Mouse (Mus musculus): ENCODE measurements around the gene Clec4n. TPM values are rescaled to one million over a fixed set of nuclear protein-coding genes. Genes with fewer than 3 reads are reported as not detected.

The Clec4n gene
- polyA plus RNA-seq (2012; rRNA removed) = 0.34 and 0.38 TPM in 2 replicates

GRCm38 (mm10) chr6:123229644-123230043 lies at the start of gene Clec4n:
Gene Clec4n (plus strand): TSS chr6:123229843.

DNA sequence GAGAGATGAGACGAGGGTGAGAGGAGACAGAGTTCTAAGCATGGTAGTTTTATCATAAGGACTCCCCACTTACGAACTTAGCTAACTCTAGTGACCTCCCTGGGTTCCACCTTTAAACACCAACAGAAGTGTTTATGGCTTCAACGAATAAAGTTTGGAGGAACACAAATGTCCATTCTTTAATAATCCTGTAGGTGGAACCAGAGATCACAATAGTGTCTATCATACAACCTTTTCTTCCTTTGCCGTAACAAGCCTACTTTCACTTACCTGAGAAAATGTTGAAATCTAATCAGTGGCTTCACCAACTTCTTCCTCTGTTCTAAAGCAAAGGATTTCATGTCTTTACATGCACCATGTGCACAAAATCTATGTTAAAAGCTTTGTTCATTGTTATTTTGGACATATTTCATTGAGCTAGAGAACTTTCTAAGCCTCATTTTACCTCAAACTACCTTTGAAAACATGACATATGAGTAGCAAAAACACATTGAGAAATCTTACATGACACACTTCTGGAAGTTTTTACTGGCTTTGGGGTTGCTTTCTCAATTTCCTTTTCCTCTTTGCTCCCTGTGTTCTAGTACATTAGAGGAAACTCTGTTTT lies 32.0 kb downstream of the Clec4n start, which contains the start of gene Clec4d:
Gene Clec4d (plus strand): TSS at position 557 of the 607 bp plus-strand sequence.

GRCm38 (mm10) chr6:123289753-123290152 lies 60.1 kb downstream of the Clec4n start, which contains the start of gene Clec4e:
Gene Clec4e (minus strand): TSS chr6:123289870.

Other genes starting within 250 kb of the Clec4n start
- not detected in 2 replicates for gene Clec4a4, start 239.5 kb upstream of the Clec4n start, polyA plus RNA-seq (2012; rRNA removed)
- gene Clec4b1, start 179.9 kb upstream of the Clec4n start, polyA plus RNA-seq (2012; rRNA removed) = 0.66 and 0.93 TPM in 2 replicates
- 0.93 and 1.1 TPM in 2 replicates for gene Clec4a2, start 123.4 kb upstream of the Clec4n start, polyA plus RNA-seq (2012; rRNA removed)
- gene Clec4b2, start 57.0 kb upstream of the Clec4n start, polyA plus RNA-seq (2012; rRNA removed) = not detected in 2 replicates
- gene Clec4d, start 32.3 kb downstream of the Clec4n start, polyA plus RNA-seq (2012; rRNA removed) = 0.20 and 0.38 TPM in 2 replicates
- 0.06 TPM in 1 of 2 replicates, not detected in the other for gene Clec4e, start 60.0 kb downstream of the Clec4n start, polyA plus RNA-seq (2012; rRNA removed)
- gene Vmn2r19, start 78.5 kb downstream of the Clec4n start, polyA plus RNA-seq (2012; rRNA removed) = not detected in 2 replicates
- not detected in 2 replicates for gene Vmn2r20, start 188.3 kb downstream of the Clec4n start, polyA plus RNA-seq (2012; rRNA removed)

All from ovary, adult 2 months (tissue).